Mouse (Mus musculus) lung, adult 2 months (tissue): Measurements from ENCODE around the gene Slc2a3. TPM values are rescaled to one million over a fixed set of nuclear protein-coding genes. Genes with fewer than 3 reads are reported as not detected.
"Not testable (repeated sequence)": the region's sequence is repeated elsewhere in the genome, so short reads cannot be mapped to it uniquely, and the experiment has no call there.

Source experiments
- DNase-seq: peaks from one replicate; pipeline ENCODE4 v3.0.0; 2022
- H3K4me1 ChIP-seq: fragments of 200-500 bp; 2 replicates; pipeline ENCODE4 v1.6.1; 2011; ENCODE audit warnings: low read length; ENCODE audit not compliant: control insufficient read depth, insufficient read depth
- H3K4me3 ChIP-seq: fragments of 200-500 bp; replicated peaks from 2 replicates; pipeline ENCODE3; 2011; ENCODE audit warnings: low read depth, mild to moderate bottlenecking, control low read depth, low read length; ENCODE audit errors: extremely low read depth
- CTCF ChIP-seq: fragments of 200-500 bp; IDR thresholded peaks from 2 replicates; pipeline ENCODE4 v1.5.1; 2011; ENCODE audit warnings: mild to moderate bottlenecking, low read length, control low read depth; ENCODE audit not compliant: insufficient read depth
- POLR2A ChIP-seq: fragments of 200-500 bp; IDR thresholded peaks from 2 replicates; pipeline ENCODE4 v1.6.1; 2011; ENCODE audit warnings: low read depth, mild to moderate bottlenecking, control low read depth, low read length, borderline replicate concordance; ENCODE audit errors: extremely low read depth
- whole genome bisulfite sequencing: fragments of 180-500 bp; shearing (Covaris S2); methylation state at CpG from one replicate; pipeline ENCODE4 v1.1.7; 2018; 5-methylcytosine and 5-hydroxymethylcytosine counted together
- polyA plus RNA-seq: library from polyadenylated mRNA; depleted of rRNA; stranded (reverse); fragments of >200 nt; gene quantifications from 2 replicates; pipeline ENCODE4 v1.2.3, GENCODE M21; 2012; rRNA removed

Gene Slc2a3
- polyA plus RNA-seq, 1 experiment = 7.4 TPM

DNA sequence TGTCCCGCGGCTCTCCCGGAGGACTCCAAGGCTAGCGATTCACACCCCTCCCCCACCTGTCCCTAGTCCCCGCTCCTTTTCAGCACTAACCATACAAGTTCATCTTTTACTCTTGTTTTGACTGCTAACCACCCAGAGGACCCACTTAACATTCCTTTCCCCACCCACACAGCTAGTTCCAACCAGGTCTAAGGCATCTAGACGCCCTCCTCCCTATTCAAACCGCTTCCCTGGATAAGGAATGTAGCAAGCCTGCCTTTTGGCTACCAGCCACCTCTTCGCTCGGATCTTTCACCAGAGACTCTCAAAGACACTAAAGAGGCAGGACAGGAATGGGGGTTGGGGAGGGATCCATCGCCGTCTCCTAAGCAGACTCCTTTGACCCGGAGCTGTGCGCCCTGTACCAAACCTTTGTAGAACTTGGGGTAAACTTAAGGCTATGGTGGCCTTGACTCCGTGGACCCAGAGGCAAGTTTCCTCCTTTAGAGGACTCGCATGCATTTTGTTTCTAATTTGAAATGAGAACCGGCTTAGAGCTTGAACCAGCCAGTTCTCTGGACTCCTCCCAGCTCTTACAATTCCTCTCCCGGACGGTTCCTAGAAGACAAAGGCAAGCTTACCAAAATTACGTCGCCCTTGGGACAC lies 98.8 kb downstream of the Slc2a3 start:
- peak; percentile 66 for DNase-seq
- Histone ChIP-seq H3K4me3 (peak overlapping the region; percentile 14), H3K4me1 (peaks cover 3% of the 10 kb centered on the region; the same call in 1 of the 2 replicates)
- TF ChIP-seq CTCF (no peak), POLR2A (no peak)
- WGBS = 10% methylated on average over 20 of the region's 20 CpGs

DNA sequence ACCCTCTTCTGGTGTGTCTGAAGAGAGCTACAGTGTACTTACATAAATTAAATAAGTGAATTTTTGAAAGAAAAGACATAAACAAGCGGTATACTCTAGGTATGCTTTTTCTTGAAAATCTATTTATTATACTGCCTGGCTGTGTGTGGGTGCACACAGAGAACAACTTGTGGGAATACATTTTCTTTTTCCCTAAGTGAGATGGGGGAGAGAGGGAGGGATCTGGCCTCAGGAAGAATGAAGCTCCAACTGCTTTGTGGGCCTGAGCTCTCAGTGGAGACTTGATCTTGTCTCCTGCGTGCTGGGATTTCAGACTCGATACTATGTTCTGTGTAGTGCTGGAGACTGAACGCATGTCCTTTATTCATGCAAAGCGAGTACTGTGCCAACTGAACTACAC lies 99.6 kb downstream of the Slc2a3 start:
- TF ChIP-seq POLR2A (no peak), CTCF (no peak)
- 80% methylated on average over 5 of the region's 5 CpGs for WGBS
- Histone ChIP-seq H3K4me3 (no peak overlapping the region), H3K4me1 (peaks cover 3% of the 10 kb centered on the region; the same call in 1 of the 2 replicates)
- DNase-seq = no peak

DNA sequence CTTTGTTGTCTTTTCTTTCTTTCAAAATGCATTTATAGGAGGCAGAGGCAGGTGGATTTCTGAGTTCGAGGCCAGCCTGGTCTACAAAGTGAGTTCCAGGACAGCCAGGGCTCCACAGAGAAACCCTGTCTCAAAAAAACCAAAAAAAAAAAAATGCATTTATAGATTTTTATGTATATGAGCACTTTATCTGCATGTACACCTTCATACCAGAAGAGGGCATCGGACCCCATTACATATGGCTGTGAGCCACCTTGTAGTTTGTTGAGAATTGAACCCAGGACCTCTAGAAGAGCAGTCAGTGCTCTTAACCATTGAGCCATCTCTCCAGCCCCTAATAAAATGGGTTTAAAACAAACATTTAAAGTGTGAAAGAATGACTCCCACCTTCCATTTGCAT lies 101.8 kb downstream of the Slc2a3 start:
- not testable (repeated sequence) for H3K4me1 ChIP-seq, H3K4me3 ChIP-seq, DNase-seq
- 75% methylated on average over 2 of the region's 2 CpGs for WGBS

- no peak for DNase-seq
- TF ChIP-seq CTCF = no peak
- no peak for TF ChIP-seq POLR2A
- no peaks in the 10 kb centered on the region for H3K4me1 ChIP-seq
- 88% methylated on average over 3 of the region's 3 CpGs for WGBS
- no peak overlapping the region for H3K4me3 ChIP-seq
Observed at GRCm38 (mm10) chr6:122695398-122695797, 106.0 kb downstream of the Slc2a3 start.

DNA sequence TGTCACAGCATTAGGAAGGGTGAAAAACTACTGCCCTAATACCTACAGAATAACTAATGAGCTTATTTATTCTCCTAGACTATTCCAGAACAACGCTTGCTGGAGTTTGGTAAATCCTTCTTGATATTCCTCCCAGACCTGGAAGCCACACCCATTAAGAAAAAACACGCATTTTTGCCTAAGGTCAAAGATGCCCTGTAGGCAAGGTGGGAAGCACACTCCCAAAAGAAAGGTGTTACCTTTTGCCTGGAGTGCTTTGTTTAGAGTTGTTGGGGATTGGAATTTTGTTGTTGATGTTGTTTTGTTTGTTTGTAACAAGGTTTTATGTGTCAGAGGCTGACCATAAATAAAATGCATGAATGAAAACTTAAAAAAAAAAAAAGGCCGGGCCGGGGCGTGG lies 111.4 kb downstream of the Slc2a3 start:
- no peaks in the 10 kb centered on the region for H3K4me1 ChIP-seq
- WGBS = 82% methylated on average over 5 of the region's 5 CpGs
- no peak for DNase-seq
- no peak for TF ChIP-seq POLR2A
- no peak for TF ChIP-seq CTCF
- H3K4me3 ChIP-seq = no peak overlapping the region

- no peak for TF ChIP-seq CTCF
- no peak for TF ChIP-seq POLR2A
- whole genome bisulfite sequencing = 59% methylated on average over 6 of the region's 6 CpGs
Observed at GRCm38 (mm10) chr6:122689411-122690055, 111.9 kb downstream of the Slc2a3 start.

DNA sequence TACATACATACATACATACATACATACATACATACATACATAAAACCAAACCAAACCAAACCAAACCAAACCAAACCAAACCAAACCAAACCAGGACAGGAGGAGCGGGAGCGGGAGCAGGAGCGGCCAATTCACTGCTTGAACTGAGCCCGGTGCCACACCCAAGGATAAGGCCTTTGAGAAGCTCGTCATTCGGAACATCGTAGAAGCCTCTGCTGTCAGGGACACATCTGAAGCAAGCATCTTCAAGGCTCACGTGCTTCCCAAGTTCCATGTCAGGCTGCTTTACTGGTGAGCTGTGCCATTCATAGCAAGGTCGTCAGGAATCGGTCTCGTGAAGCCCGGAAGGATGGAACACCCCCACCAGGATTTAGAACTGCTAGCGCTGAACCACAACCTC lies 114.7 kb downstream of the Slc2a3 start:
- DNase-seq = no peak
- Histone ChIP-seq H3K4me3 (no peak overlapping the region), H3K4me1 (no peaks in the 10 kb centered on the region)
- TF ChIP-seq CTCF (no peak), POLR2A (no peak)
- 92% methylated on average over 13 of the region's 13 CpGs for WGBS

More at GRCm38 (mm10) chr6:122689411-122690055, 111.9 kb downstream of the Slc2a3 start:
- no peak for DNase-seq
- Histone ChIP-seq H3K4me3 (no peak overlapping the region), H3K4me1 (no peaks in the 10 kb centered on the region)

GRCm38 (mm10) chr6:122682646-122683045 lies 118.8 kb downstream of the Slc2a3 start:
- DNase-seq = no peak
- no peak overlapping the region for H3K4me3 ChIP-seq
- H3K4me1 ChIP-seq = no peaks in the 10 kb centered on the region
- TF ChIP-seq CTCF = no peak
- TF ChIP-seq POLR2A = no peak
- 79% methylated on average over 3 of the region's 3 CpGs for WGBS

Other genes starting within 250 kb of the Slc2a3 start
- not detected in 2 replicates for gene Aicda, start 247.8 kb downstream of the Slc2a3 start, polyA plus RNA-seq
- gene Apobec1, start 199.2 kb downstream of the Slc2a3 start, polyA plus RNA-seq = 13.5 and 23.2 TPM in 2 replicates
- not detected in 2 replicates for gene Gdf3, start 191.6 kb downstream of the Slc2a3 start, polyA plus RNA-seq
- gene Dppa3, start 175.2 kb downstream of the Slc2a3 start, polyA plus RNA-seq = not detected in 2 replicates
- gene Nanog, start 94.2 kb downstream of the Slc2a3 start, polyA plus RNA-seq = 0.09 and 0.28 TPM in 2 replicates
- gene Foxj2, start 18.3 kb upstream of the Slc2a3 start, polyA plus RNA-seq = 16.5 and 19.9 TPM in 2 replicates
- 1.9 and 3.7 TPM in 2 replicates for gene C3ar1, start 54.5 kb upstream of the Slc2a3 start, polyA plus RNA-seq
- 11.5 and 16.7 TPM in 2 replicates for gene Necap1, start 72.8 kb upstream of the Slc2a3 start, polyA plus RNA-seq
- gene Clec4a1, start 120.2 kb upstream of the Slc2a3 start, polyA plus RNA-seq = 2.3 and 4.9 TPM in 2 replicates
- gene Clec4a3, start 150.9 kb upstream of the Slc2a3 start, polyA plus RNA-seq = 1.7 and 4.6 TPM in 2 replicates
- not detected in 2 replicates for gene Clec4a4, start 188.7 kb upstream of the Slc2a3 start, polyA plus RNA-seq
- 1.7 and 2.9 TPM in 2 replicates for gene Clec4b1, start 248.3 kb upstream of the Slc2a3 start, polyA plus RNA-seq